Mouse (Mus musculus): ENCODE data around the gene Pwwp2b. TPM values are rescaled to one million over a fixed set of nuclear protein-coding genes. Genes with fewer than 3 reads are reported as not detected.

The Pwwp2b gene
- 10 to 100 TPM; 30.0 to 31.6 TPM for total RNA-seq (2021)

DNA sequence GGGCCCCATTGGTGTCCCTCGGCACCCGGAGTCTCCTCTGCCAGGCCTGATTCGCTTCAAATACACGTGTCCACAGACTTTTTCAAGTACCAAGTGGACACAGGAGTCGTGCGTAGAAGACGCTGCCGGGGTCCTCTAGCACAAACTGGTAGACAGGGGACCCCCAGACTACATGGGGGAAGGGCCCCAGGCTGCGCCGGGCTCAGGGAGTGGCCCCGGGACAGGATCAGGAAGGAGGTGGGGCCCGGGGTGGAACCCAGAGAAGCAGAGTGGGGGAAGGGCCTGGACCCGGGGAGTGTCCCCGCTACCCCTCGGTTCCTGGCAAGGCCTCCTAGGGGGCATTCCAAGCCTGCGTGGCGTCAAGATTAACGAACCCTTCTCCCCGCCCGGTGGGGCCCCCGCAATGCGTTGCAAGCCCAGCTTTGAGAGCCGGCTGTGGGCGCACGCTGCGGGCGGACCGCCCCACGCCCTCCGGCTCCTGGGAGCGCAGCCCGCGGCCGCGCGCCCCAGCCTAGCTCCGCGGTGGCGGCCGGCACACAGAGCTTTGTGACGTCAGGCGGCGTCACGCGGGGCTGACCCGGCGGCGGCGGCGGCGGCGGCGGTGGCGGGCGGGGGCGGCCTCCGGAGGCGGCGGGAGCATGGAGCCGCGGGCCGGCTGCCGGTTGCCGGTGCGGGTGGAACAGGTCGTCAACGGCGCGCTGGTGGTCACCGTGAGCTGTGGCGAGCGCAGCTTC is at the start of gene Pwwp2b:
Gene Pwwp2b, plus strand, starts transcription at position 602 of the 734 bp plus-strand sequence.
- DNase-seq: peak; percentile 67 to 75

DNA sequence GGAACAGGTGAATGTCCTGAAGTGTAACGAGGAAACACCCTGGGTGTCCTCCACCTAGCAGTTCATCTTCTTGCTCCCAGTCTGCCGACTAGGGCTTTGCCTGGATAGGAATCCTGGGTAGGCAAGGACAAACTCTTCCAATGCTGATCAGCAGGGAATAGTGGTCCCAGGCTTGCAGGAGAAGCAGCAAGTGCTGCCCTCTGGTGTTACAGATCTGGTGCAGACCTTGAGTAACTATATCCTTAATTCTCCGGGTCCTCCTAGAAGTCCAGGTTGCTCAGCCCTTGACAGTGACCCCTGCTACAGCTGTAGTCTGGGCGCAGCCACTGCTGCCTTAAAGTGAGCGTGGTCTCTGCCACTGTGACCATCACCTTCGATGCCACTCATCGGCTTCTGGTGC is 48.2 kb upstream of the Pwwp2b start:
- DNase-seq: peak; percentile 54 to 58

DNA sequence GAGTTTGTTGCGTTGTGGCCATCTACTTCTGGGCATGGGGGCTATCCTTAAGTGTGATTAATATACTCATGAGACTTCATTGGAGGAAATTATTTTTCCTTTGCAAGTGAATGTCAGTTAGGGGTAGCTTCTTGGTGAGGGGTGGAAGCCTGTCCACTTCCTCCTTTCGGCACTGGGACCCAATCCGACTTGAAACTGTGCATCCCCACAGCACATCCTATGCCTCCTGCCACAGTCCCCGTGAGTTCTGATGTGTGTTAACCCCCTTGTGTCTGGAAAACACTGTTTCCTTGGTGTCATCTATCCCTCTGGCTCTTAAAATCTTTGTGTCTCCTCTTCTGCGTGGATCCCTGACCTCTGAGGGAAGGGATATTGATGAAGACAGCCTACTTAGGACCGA is 47.1 kb upstream of the Pwwp2b start:
- DNase-seq: no peak

DNA sequence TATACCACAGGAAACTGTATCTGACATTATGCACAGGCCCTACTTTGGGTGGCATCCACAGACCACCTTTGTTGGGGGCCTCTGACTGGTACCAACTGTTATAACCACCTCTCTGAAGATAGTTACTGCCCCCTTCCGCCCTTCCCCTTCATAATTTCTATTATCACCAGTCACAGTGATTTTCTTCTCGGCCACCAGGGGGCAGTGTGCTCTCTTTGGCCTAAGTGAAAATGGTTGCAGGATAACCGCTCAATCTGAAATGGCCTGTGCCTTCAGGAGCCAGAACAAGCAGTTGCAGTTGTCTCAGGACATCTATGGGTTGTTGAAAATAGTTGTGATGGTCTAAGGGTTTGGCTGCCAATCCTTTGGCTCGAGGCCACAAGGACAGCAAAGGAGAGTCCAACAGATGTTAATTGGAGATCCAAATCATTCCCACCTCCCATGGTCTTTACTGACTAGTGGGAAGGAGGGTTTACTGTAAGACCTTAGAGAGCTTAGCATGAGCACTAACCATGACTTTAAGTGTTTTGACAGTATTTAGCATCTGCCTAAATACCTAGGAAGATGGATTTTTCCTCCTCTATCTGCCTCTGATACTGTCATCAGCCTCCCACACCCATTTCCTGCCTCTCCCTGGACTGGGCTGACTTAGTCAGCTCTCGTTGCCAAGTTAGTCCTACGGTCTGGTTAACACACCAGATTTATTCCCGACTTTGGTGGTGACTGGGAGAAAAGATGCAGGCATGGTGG is 40.1 kb upstream of the Pwwp2b start:
- DNase-seq: peak in 1 of 2 experiments; percentile 7

DNA sequence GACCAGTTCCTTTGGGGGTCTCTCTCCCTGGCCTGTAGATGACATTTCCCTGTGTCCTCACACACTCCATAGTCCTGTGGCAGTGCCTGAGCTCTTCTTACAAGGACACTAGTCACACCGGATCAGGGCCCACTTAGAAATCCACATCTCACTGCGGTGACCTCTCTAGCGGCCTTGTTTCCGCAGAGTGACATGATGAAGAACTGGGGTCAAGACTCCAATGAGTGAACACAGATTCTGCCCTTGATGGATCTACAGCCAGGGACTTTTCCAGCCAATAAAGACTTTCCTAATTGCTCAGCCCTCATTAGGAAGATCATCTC is 39.5 kb upstream of the Pwwp2b start:
- peak in 1 of 2 experiments; percentile 1 for DNase-seq

DNA sequence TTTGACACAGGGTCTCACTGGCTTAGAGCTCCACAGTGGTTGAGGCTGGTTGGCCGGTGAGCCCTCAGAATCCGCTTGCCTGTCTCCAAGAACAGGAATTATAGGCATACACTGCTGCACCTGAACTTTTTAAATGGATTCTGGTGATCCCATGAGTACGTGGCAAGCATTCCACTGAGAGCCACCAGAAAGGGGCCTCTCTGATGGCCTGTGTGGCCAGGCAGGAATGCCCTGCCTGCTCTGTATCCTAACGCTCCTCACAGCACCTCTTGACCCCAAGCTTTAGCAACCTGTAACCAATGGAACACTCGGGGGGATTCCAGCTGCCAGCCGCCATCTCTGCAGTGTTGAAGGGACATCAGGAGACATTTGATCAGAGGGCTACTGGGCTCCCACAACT is 36.5 kb upstream of the Pwwp2b start:
- DNase-seq: peak in 1 of 2 experiments; percentile 1

DNA sequence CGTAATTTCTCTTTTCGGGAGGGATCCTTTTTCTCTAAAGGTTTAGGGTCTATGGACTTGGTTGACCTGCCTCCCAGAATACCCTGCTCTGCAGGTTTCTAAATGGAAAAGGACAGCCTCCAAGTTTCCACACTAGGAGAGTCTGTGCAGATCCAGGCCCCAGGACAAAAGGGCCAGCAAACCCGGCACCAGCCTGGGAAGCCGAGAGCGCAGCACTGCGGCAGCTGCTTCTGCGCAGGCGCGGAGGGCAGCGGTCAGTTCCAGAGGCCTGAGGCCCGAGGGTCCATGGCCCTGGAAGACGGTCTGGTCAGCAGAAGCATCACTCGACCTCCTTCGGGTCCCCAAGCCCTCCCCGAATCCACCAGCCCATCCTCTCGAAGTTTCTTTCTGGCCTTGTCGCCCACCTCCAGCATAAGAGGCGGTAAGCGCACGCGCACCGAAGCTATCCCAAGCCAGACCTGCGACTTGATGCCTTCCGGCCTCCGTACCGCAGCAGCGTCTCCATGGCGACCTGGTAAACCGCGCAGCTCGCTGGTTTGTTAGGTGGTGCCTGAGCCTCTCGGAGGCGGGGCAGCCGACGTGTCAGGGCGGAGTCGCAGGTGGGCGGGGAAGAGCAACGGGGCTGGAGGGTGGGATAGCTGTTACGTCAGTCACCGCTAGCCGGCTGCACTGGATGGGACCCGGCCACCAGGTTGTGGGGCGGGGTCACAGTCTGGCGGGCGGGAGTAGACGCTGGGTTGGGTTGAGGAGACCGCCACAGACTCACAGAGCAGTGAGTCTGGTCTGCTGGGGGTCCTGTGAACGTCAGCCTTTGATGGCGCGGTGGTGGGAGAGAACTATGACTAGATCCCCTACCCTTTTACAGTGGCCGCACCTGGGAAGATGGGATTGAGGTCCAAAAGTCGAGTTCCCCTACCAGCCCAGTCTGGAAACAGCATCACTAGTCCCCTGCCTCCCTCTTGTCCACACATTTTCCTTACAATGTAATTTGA is 35.2 kb upstream of the Pwwp2b start, which contains the start of the genes Lrrc27 and Stk32c:
Gene Lrrc27, plus strand, starts transcription at position 235 of the 992 bp plus-strand sequence.
Gene Stk32c, minus strand, starts transcription at position 554 of the 992 bp plus-strand sequence.
- peak; percentile 98 for DNase-seq

DNA sequence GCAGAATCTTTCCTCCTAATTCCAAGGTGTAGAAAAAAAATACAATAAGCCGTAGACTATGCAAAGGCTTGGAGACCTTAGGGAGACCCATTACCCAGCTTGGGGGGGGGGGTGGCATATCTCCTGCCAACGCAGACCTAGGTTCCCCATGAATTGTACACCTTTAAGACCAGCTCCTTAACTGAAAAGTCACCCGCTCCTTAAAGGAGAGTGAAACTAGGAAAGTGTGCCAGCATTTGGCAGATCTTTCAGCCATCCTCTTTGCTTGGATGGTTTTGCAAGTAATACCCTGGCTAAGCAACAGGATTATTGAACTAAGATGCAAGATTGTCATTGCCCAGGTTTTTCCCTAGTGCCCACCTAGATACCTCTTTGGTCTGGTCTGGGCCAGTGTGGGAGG is 34.5 kb upstream of the Pwwp2b start:
- no peak for DNase-seq

DNA sequence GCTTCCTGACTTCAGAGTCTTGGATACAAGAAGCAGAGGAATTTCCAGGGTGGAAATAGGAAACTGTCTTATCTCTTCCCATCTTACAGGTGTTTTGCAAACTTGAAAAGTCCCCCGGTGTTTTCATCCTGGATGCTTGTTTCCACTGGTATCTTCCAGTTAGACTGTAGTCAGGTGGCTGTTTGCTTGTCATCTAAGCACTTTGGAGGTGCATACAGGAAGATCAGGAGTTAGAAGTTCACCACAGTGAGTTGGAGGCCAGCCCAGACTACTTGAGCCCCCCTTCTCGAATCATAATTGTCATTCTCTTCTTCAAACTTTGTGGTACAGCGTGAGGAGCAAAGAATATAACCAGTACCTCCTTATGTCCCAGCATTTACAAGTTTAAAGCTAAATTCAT is 34.1 kb upstream of the Pwwp2b start:
- peak in 1 of 2 experiments; percentile 0 for DNase-seq

DNA sequence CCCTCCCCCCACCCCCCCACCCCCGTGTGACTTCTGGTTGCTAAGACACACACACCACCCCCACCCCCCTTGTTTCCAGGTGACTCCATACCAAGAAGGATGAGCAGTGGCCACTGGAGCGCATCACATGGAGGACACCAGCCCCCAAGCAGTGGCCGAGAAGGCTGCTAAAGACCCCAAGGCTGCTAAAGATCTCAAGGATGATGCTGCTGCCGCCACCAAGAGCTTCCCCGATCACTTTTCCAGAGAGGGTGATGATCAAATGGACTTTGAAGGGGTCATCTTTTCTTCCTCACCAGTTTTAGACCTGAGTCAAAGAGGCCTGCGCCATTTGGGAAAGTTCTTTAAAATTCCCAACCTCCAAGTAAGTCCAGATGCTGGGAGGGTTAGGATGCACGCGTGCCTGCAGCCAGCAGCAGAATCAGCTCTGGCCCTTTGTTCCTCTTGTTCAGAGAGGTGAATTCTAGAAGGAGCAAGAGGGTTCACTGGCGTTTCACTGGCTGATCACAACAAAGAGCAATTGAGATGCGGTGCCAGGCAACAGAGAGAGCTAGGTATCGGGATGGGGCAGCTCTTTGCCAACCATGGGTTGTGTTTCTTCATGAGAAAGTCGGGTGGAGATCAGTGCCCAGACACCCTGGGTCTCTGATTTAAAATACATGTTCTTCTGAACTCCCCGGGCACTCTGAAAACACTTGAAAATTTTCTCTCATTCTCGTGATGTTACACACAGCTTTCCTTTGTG is 33.5 kb upstream of the Pwwp2b start:
- peak in 1 of 2 experiments; percentile 1 for DNase-seq

DNA sequence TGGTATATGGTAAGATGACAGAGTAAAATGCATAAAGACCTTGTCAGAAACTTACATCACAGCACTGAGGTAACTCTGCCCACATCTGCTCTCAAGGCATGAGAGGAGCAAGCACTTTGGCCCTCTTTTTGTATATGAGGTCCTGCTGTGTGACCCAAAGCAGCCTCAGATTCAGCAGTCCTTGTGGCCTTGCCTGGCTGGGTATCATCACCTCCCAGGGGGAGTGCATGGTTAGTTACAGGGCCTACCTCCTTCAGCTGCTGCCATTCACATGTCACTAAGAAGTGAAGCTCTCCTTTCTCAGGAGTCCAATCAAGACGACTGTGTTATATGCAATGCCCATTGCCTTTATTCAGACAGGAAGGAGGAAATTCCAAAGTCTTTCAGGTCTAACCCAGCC is 32.8 kb upstream of the Pwwp2b start:
- DNase-seq: peak in 1 of 2 experiments; percentile 1

DNA sequence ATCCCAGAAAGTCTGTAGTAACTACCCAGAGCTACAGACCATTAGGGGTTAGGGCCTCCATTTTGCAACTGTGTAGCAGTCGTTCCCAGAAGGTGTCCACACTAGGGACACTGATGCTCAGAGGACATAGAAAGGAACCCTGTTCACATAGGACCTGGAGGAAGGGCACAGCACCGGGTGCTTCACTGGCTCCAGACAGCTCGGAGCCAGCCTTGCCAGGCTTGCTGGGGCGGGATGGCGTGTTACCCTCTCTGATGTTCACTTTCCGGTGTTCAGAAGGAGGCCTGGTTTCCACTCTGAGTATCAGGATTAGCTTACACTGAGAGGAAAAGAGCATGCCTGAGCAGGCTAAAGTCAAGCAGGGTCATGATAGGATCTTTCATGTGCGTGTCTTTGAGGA is 32.3 kb upstream of the Pwwp2b start:
- DNase-seq: peak in 1 of 2 experiments; percentile 1

DNA sequence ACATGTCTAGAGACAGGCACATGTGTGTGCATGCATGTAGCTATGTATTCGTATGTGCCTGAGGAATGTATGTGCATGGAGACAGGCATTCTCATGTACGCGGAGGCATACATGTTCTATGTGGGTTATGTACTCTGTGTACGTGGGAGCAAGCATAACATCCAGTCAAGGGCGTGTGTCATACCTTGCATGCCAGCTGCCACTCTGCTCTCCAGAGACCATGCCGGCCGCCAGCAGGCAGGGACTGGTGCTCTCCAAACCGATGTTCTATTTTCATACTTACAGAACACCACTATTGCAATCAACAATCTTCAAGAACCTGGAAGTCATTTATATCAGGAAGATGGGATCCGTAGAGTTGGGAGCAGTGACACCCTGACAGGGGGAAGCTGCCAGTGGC is 31.8 kb upstream of the Pwwp2b start:
- DNase-seq: peak in 1 of 2 experiments; percentile 1

DNA sequence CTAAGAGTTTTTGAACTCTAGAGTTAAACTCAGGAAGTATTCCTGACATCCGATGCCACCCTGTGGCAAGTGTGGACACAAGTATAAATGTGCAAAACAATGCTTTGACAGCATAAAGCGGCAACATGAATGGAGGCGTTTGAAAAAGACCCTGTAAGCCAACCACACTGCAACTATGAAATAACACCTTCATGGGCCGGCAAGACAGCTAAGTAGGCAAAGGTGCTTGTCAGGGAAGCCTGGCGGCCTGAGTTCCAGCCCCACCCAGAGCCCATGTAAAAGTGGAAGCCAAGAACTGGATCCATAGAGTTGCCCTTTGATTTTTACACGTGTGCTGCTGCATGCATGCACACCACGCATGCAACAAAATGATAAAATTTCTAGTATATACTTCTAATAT is 31.2 kb upstream of the Pwwp2b start:
- peak in 1 of 2 experiments; percentile 4 for DNase-seq

DNA sequence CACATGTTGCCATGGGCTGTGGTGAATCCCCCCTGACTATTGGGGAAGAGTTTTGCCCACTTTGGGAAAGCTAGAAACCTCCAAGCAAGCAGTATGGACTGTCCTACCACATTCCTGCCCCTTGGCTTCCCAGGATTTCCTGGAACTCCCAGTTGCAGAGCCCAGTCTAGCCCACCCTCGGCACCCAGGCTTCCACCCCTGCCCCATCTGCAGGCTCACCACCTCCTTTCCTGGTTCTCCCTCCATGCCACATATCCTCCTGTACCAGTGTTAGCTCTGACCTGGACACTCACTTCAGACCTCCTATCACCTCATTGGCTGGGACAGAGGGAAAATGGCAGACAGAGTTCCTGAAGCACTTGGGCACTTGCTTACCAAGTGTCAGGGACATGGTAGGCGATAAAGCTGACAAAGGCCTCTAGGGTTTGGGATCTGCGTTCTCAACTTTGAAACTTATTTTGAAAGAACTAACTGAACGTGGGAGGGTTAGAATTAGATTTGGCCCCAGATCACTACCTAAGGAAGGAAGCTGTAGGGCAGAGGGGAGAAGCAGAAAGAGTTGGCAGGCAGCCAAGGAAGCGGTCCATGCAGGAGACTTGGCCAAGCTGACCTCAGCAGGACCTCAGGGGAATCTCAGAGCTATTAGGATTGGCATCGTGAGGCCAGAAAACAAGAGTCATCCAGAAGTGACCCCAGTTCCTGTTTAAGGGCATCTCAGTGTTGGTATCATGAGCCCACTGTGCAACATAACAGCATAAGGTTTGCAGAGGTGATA is 29.5 kb upstream of the Pwwp2b start:
- no peak for DNase-seq

DNA sequence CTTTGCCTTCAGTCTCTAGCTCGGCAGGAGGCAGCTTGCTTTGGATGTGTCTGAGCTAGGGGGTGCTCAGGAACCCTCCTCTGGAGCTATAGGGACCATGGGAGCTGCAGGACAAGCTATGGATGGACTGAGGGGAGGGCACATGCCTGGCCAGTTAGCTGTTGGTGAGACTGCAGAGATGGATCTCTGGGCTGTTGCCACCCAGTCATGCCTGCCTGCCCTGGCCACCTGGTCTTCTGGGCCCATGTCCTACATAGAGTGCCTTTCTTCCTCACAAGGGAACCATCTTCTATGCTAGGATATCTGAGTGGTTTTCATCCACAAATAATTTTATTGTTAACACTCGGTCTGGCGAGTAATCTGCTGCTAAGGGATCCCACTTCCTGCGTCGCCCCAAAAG is 28.8 kb upstream of the Pwwp2b start:
- DNase-seq: no peak

DNA sequence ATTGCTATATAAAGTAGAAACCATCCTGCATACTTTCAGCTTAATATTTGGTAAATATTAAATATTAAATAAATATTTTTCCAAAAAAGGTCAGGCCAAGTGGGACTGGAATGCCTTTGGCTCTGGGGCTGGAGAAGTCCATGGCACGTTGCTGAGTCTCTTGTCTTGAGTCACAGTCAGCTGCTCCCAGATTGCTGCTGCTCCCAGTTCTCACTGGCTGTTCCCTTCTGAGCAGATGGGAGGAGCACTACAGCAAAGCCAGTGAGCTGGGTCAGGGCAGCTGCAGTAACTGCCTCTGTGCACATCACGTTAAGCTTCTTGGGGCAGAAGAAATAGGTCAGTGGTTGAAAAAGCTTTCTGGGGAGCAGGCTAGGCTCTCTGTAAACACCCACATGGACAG is 28.0 kb upstream of the Pwwp2b start:
- DNase-seq: no peak

DNA sequence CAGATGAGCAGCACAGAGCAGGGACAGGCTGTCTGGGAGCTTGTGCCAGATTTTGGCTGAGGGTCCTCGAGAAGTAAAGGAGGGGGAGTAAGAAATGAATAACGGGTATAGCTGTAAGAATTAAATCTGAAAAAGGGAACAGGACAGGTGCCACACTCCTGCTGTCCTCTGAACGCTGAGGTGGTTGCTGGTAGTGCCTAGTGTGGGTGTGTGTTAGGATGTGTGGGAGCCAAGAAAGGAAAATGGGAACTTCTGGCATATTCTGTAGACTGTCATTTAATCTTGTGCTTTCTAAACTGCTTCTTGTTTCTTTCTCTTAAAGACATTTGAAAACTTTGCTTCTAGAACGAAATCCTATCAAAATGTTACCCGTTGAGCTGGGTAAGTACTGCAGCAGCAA is 27.2 kb upstream of the Pwwp2b start:
- no peak for DNase-seq

DNA sequence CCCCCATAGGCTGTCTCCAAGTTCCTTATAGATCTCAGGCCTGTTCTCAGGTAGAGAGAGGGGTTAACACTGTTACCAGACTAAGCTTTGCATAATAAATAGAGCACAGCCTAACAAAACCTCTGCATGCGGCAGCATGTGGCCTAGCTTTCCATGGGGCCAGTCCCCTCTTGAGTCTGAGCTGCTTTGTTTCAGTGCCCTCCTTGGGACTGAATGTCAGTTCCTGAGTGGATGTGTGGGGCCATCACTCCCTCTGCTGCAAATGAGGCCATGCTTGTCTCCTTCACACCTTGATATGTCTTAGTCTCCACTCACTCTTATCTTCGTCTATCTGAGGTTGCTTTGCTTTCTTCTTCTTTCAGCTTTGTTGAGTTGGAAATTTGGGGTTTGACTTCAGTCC is 26.4 kb upstream of the Pwwp2b start:
- no peak for DNase-seq

DNA sequence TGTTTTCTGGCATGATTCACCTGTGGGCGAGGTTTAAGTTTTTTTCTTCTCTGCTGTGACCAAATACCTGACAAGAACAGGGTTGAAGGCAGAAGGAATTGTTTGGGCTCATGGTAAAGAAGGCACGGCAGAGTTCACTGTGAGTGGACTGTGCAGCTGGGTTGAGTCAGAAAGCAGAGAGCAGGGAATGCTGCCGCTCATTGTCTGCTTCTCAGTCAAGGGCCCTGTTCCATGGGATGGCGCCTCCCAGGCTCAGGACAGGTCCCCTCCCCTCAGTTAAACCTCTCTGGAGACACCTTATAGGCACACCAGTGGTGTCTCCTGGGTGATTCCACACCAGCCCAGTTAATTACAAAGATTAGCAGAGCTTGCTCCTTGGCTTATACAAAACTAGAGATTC is 25.9 kb upstream of the Pwwp2b start:
- DNase-seq: no peak

DNA sequence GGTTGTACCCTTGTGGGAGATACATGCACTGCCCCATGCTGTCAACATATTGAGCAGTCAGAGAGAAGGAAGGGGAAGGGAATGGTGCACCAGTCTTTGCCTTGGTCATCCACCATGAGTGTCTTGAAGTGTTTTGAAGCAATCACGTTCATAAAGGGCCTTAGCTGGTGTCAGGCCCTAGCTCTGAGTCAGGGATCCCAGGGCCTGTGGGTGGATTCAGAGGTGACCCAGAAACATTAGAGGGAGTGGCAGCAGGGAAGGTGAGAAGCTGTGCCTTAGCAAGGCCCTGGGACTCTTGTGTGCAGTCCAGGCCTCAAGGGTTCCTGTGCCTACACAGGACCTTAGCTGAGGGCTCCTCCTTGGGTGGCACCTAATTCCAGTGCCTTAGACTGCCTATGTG is 24.2 kb upstream of the Pwwp2b start:
- DNase-seq: peak in 1 of 2 experiments; percentile 0

All from layer of hippocampus, postnatal 36 days (tissue).